Mouse (Mus musculus) adrenal gland, postnatal 14 days (tissue): ENCODE measurements around the gene Rptor. TPM values are rescaled to one million over a fixed set of nuclear protein-coding genes. Genes with fewer than 3 reads are reported as not detected.

Experiments used
- DNase-seq: peaks from one replicate; pipeline ENCODE4 v3.0.0; 2021; ENCODE audit warnings: mixed read lengths
- total RNA-seq: library from RNA; stranded (reverse); gene quantifications from 2 replicates; pipeline ENCODE4 v1.2.3, GENCODE M21; 2021

Gene Rptor
- total RNA-seq, 1 experiment from 2014 or later: 47.9 TPM

GRCm38 (mm10) chr11:119784672-119785341 is 182.1 kb downstream of the Rptor start:
- no peak for DNase-seq

DNA sequence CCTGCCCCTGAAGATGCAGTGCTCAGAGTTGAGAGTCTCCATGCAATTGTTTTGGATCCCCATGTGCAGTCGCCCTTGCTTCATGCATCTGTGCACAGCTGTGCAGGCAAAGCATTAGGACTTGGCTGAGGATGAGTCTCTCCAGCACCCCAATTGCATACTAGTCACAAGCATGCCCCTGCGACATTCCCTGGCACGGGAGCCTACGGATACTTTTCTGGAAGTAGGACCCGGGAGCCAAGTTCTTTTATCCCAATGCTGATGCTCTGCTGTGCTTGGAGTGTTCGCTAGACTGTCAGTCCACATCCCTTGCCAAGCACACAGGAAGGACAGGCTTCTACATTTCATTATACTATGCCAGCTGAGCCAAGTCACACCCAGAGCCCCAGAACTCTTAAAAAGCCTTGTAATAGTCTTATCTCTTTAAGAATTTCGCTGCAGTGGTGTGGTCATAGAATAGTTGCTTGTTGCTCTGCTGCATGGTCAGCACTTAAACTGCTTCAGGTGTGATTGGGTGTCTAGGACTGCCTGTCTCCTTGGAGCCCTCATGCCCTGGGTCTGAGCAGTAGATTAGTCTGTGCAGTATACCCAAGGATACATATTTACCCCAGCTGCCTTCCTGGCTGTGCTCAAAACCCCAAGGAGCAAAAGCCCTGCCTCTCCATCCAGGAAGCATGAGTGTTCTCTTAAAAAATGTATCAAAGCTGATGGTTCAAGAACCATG is 183.1 kb downstream of the Rptor start:
- DNase-seq: no peak

- peak; percentile 33 for DNase-seq
These were observed 183.7 kb downstream of the Rptor start for GRCm38 (mm10) chr11:119786385-119786880.

GRCm38 (mm10) chr11:119788488-119788887 is 185.8 kb downstream of the Rptor start:
- DNase-seq: no peak

GRCm38 (mm10) chr11:119788919-119789713 is 186.4 kb downstream of the Rptor start:
- no peak for DNase-seq

DNA sequence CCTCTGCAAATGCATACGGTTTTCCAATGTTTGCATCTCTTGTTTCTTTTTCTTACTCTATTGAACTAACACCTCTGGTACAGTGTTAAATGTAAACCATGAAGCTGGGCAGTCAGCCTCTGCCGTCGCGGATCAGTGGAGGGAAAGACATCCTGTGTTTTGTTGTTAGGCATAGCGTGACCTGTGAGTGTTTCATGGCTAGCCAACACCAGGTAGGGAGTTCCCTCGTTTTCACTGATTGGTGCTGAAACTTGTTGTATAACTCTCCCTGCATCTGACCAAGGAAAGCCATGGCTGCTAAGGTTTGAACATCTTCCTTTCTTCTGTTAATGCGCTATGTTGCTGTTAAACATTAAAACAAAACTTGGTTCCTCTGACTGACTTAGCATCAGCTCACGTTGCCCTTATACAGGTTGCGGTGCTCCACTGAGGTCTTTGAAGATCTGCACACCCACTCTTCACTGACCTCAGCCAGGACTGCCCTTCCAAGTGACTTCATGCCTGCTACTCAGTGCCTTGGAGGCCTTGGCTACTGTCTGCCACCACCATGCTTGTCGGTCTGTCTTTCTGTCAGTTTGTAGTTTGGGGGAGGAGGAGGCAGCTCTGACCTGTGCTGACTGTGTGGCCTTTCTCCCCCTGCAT is 189.3 kb downstream of the Rptor start:
- DNase-seq: no peak

- no peak for DNase-seq
These were observed 190.7 kb downstream of the Rptor start for GRCm38 (mm10) chr11:119793378-119793777.

DNA sequence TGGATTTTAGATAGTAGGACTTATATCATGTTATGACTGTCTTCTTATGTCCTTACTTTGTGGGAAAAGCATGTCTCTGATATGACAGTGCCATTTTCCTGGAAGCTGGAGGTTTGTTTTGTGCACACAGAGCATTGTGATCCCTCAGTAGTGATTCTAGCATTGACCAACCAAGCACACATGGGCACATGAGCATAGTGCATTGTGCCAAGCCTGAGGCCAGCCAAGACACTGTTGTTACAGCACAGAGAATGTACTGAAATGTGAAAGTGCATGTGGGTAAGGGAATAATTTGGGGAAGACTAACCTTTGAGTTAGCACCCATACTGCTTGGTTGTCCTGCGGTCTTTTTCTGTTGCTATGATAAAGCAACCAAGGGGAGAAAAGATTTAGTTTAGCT is 191.3 kb downstream of the Rptor start:
- no peak for DNase-seq

- DNase-seq: no peak
These were observed 192.0 kb downstream of the Rptor start for GRCm38 (mm10) chr11:119794671-119795070.

DNA sequence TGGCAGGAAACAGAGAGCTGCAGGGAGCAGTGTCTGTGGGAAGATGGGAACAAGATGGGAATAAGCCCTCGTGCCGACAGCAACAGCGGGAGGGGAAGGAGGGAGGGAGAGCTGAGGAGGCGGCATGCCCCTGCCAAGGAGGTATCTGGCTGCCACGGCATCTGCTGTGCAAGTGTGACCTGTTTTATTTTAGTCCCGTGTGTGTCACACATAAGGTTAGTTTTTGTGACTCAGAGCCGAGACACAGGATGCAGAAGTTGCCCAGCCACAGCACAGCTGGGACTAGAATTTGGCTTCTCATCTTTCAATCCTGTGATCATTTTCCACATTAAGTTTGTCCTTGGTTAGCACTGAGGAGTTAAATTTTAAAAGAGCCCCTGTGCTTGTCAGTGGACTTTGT is 193.7 kb downstream of the Rptor start:
- DNase-seq: no peak

DNA sequence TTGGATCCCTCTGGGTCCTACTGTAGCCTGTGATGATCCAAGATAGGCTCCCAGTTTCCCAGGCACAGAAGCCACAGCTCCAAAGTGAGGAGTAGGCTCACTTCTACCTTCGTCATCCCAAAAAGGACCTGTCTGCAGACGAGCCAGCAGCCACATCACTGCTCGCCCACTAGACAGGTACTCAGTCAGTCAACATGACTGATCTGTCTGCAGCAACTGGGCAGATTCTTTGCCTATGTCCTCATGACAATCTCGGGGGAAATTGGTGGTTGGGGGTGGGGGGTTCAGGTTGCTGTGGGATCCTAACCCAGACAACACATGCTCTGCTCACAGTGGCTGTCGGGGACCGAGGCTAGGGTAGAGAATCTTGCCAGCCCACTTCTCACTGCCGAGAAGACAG is 194.1 kb downstream of the Rptor start:
- DNase-seq: no peak

DNA sequence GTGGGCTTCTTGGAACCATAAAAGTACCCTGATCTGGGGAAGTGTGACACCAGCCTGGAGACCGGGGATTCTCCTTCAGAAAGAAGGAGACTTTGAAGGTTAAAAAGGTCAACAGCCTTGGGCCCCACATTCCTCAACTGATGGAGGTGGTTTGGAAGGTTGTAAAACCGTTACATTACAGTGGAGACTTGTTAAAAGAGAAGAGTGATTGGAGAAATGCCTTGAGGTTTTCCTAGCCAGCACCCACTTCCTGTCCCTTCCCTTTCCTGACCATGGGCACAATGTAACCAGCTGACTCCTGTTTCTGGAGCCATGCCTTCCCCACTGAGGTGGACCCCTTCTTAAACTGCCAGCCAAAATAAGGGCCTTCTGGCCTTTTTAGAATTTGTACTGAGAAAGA is 196.8 kb downstream of the Rptor start:
- DNase-seq: no peak

DNA sequence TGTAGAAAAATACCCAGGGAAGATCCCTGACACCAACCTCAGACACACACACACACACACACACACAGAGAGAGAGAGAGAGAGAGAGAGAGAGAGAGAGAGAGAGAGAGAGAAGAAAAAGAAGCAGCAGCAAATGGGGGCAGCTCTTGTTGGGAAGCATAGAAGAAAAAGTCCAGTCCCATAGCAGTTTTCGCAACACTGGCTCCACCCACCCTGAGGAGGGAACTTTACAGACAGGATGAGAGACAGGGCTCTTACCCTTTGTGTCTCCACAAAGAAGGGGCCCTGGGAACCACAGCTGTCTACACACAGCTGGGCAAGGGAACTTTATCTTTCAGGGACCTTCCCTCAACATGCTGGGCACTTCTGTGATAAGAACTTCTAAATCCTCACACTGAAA is 199.2 kb downstream of the Rptor start:
- no peak for DNase-seq

GRCm38 (mm10) chr11:119802947-119803346 is 200.2 kb downstream of the Rptor start:
- no peak for DNase-seq

GRCm38 (mm10) chr11:119804392-119804791 is 201.7 kb downstream of the Rptor start:
- no peak for DNase-seq

- DNase-seq: no peak
These were observed 202.5 kb downstream of the Rptor start for GRCm38 (mm10) chr11:119805112-119805750.

DNA sequence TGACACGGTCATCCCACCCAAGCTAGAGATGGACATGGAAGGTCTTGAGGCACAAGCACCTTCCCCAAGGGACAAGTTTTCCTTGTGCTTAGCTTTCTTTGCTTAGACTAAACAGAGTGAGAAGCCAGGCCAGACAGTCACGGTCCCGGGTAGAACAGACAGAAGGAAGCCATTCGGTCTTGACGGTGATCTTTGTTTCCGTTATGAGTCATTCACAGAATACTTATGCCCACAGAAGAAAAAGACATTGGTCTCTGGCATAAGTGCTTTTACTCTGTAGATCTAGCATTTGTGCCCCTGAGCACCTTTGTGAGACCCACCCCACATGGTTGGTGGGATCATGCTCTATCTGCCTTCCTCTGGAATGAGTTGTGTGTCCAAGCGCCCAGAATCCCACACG is 203.8 kb downstream of the Rptor start:
- no peak for DNase-seq

- no peak for DNase-seq
These were observed 204.8 kb downstream of the Rptor start for GRCm38 (mm10) chr11:119807431-119808031.

DNA sequence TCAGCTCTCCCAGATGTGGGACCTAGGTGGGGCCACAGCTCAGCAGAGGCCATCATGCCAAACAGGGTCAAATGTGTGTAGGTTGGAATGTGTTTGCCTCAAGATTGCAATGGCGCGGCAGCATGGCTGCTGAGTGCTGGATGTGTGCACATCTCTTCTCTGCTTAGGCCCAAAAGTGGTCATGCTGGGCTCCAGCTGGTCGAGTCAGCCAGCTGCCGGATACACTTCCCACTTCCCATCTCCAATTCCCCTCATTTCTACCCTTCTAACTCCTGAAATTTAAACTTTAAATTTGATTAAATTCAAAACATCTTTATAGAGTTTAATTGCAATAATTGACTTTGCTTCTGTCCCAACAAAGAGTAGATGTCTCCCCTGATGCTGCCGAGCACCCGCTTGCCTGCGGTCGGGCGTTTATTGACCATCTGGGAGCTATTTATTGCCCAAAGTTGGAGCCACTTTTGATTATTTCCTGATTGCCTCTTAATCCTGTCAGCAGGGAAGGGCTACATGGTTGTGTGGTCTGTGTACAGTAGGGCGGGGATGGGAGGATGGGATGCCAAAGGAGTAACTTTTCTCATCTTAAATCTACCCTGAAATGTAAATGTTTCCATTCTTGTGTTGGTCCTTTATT is 206.1 kb downstream of the Rptor start:
- DNase-seq: no peak

DNA sequence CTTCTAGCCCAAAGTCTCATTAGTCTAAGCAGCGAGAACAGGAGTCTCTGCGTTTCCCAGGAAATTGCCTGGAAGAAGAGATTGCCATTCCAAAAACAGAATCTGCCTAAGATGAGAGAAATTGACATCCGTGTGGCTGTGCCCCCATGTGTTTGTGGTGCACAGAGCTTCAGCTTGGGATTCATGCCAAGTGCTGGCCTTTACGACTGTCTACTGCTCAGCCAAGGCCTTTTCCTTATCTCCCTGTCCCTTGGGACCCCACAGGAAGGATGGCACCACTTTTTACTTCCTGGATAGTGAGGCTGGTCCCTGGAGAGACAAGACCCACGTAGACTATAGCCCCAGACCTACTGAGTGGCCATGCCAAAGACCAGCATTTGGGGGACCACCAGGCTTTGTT is 206.6 kb downstream of the Rptor start:
- peak; percentile 60 for DNase-seq

GRCm38 (mm10) chr11:119811022-119811421 is 208.3 kb downstream of the Rptor start:
- DNase-seq: peak; percentile 53
